Mouse (Mus musculus) hindbrain, embryonic 10.5 days (tissue): ENCODE data around the gene Nacc1. TPM values are rescaled to one million over a fixed set of nuclear protein-coding genes. Genes with fewer than 3 reads are reported as not detected.

Source experiments
- DNase-seq: peaks from one replicate; pipeline ENCODE4 v3.0.0-alpha.2; 2017; ENCODE audit warnings: low spot score
- H3K27ac ChIP-seq: fragments of 300-500 bp; sonication (generic); 2 replicates; pipeline ENCODE4 v1.5.1; 2016; ENCODE audit warnings: mild to moderate bottlenecking, moderate library complexity
- H3K27me3 ChIP-seq: fragments of 300-500 bp; sonication (generic); 2 replicates; pipeline ENCODE4 v1.6.1; 2016; ENCODE audit warnings: mild to moderate bottlenecking; ENCODE audit not compliant: poor library complexity, insufficient read depth, severe bottlenecking
- H3K36me3 ChIP-seq: fragments of 300-500 bp; sonication (generic); 2 replicates; pipeline ENCODE4 v1.6.1; 2016; ENCODE audit warnings: mild to moderate bottlenecking, moderate library complexity
- H3K4me1 ChIP-seq: fragments of 300-500 bp; sonication (generic); replicated peaks from 2 replicates; pipeline ENCODE4 v1.6.1; 2016; ENCODE audit warnings: mild to moderate bottlenecking
- H3K4me3 ChIP-seq: fragments of 300-500 bp; sonication (generic); 2 replicates; pipeline ENCODE4 v1.5.1; 2016; ENCODE audit warnings: mild to moderate bottlenecking, moderate library complexity
- H3K9me3 ChIP-seq: fragments of 300-500 bp; sonication (generic); 2 replicates; pipeline ENCODE4 v1.6.1; 2016; ENCODE audit warnings: mild to moderate bottlenecking, moderate library complexity
- WGBS: fragments of 180-500 bp; shearing (Covaris S2); methylation state at CpG from one replicate; pipeline ENCODE4 v1.1.7; 2016; 5-methylcytosine and 5-hydroxymethylcytosine counted together
- polyA plus RNA-seq: library from polyadenylated mRNA; unstranded; fragments of >200 nt; fragmentation: Nextera tagmentation; extraction: Ambion mirVana; gene quantifications from 2 replicates; pipeline ENCODE4 v1.2.1, GENCODE M21; 2016

Nacc1 gene
- polyA plus RNA-seq, 1 experiment from 2014 or later = 25.2 TPM

DNA sequence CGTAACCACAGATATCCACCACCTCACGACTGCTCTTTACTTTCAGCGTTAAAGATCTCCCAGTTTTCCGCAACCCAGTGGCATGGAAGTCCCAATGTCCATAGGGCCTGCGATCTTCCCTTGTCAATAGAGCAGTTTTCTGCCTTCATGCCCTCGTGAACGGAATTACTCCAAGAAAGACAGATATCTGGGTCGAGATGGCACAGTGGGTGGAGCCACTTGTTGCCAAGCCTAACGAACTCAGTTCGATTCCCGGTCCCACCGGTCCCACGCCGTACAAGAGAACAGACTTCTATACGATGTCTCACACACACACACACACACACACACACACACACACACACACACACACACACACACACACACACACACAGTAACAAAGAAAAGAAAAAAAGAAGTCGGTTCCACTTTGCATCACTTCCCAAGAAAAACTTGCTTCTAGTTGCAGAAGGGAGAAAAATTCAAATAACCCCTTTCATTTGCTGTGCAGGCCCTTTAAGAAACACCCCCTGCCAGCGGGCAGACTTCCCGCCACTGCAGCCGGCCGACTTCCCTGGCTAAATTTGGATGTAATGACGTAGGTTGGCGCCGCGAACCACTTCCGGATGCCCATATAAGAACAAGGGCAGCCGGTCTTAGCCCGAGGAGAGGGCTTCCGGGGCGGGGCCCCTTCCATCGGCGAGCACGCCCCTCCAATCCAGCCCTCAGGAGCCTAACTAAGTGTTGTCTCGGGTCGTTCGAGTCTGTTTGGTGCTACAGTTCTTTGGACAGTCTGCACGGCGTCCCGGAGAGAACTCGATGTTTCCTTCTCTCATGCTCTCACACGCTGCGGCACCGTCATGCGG is 24.0 kb downstream of the Nacc1 start:
- Histone ChIP-seq H3K27ac (peak overlapping the region; percentile 95), H3K4me1 (peaks cover 63% of the 10 kb centered on the region), H3K9me3 (no peaks in the 10 kb centered on the region), H3K36me3 (peaks cover 14% of the 10 kb centered on the region), H3K27me3 (no peaks in the 10 kb centered on the region), H3K4me3 (peak overlapping the region; percentile 97)
- peak; percentile 97 for DNase-seq
- WGBS = 3% methylated on average over 43 of the region's 43 CpGs

DNA sequence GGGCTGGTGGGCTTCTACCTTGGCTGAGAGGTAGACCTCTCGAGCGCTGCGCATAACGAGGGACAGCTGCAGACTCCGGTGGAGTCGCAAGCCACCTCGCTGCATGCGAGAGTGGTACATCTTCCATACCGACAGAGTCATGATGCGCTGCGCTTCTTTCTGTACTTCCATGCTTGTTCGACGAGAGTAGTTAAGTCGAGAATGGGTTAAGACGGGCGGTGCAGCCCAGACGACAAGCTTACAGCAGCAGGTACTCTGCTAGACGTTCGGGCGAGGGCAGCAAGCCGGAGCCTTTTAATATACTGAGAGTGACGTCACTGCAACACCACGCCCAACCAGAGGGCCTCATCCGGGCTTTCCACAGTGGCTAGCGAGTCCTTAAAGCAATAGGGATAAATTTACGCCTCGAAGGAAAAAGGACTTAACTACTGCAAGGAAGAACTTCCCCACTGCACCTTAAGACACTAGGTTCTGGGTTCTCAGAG is 25.0 kb downstream of the Nacc1 start, which contains the start of gene Ier2:
Gene Ier2 (minus strand): TSS at position 272 of the 485 bp plus-strand sequence.
- Histone ChIP-seq H3K27me3 (no peaks in the 10 kb centered on the region), H3K4me1 (peaks cover 70% of the 10 kb centered on the region), H3K27ac (peak within 1 kb of the TSS; percentile 95), H3K4me3 (peak within 1 kb of the TSS; percentile 97), H3K36me3 (0 out of 2 replicates have a peak, but pooled peaks cover 3% of the 10 kb centered on the region), H3K9me3 (no peaks in the 10 kb centered on the region)
- DNase-seq = peak; percentile 95
- under 1% methylated on average over 27 of the region's 27 CpGs for WGBS

DNA sequence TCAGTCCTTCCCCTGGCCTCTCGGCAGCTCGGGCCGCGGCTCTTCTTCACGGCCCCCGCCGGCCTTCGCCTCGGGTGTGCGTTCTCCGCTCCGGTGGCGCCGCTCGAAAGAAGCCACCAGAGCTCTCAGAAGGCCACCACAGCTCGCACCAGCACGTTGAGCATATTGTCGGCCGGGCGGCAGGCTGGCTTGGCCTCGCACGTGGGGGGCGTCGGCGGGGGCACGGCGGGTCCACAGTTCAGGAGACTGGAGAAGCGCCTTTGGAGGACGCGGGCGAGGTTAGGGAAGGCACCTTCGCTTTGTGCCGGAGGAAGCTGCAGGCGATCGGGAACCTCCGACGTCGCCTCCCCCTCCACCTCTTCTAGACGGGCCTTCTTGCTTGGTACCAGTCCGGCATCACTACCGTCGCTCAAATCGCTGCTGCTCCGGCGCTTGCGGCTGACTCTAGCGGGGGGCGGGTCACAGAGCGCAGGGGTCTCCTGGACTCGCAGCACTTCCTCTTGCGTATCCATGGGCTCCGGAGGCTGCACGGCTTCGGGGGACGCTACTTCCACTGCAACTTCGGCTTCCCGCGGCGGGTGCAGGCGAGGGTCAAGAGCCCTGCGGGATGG is 25.6 kb downstream of the Nacc1 start:
- peak overlapping the region; percentile 95 for H3K27ac ChIP-seq
- H3K9me3 ChIP-seq = no peaks in the 10 kb centered on the region
- H3K4me1 ChIP-seq = peaks cover 76% of the 10 kb centered on the region
- peak overlapping the region; percentile 97 for H3K4me3 ChIP-seq
- 0 out of 2 replicates have a peak, but pooled peaks cover 3% of the 10 kb centered on the region for H3K36me3 ChIP-seq
- DNase-seq = no peak
- H3K27me3 ChIP-seq = no peaks in the 10 kb centered on the region
- WGBS = under 1% methylated on average over 61 of the region's 61 CpGs

DNA sequence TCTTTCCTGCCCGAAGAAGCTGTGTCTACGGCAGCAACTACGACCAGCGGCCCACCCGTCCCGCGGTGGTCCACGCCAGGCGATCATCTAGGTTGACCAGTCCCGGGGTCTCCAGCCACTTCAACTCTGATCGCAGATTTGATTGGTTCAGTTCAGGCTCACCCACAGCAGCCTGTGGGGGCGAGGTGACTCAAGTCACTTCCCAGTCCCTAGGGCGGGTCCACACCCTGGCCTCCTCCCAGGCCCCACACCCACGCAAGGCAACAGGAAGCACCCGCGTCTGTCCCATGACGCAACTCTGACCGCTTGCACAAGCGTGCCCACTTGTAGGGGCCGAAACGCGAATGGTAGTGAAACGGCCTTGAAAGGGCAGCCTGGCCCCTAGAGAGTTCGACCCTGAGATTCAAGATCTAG is 26.2 kb downstream of the Nacc1 start:
- no peaks in the 10 kb centered on the region for H3K9me3 ChIP-seq
- H3K36me3 ChIP-seq = 0 out of 2 replicates have a peak, but pooled peaks cover 3% of the 10 kb centered on the region
- no peaks in the 10 kb centered on the region for H3K27me3 ChIP-seq
- peaks cover 81% of the 10 kb centered on the region for H3K4me1 ChIP-seq
- H3K4me3 ChIP-seq = peak overlapping the region; percentile 97
- DNase-seq = peak; percentile 66
- peak overlapping the region; percentile 95 for H3K27ac ChIP-seq
- WGBS = under 1% methylated on average over 24 of the region's 24 CpGs

DNA sequence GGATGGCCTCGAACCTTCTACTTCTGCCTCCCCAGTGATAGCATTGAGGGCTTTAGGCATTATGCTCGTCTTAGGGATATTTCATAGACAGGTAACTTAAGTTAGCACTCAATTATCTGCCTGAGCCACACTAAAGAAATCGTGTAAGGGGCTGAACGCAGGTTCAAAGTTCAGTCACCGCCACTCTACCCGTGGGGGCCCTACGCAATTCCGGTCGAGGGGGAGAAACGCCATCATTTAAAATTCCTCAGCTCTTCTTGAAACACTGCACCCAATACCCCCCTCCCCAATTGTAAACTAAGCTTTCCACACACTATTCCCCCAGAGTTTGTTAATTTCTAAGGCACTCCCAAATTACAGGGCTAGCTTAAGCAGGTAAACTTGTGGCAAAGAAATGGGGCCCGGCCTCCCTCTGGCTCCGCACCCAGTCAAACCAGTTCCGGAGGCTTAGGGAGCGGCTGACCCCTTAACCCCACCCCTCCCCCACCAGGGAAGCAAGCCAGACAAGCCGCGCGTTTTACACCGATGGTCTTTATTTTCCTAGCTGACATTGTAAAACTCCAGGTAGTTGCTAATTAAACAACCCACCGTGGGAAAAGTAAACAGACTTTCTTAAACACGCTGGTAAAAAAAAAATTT is 26.7 kb downstream of the Nacc1 start:
- peak overlapping the region; percentile 97 for H3K4me3 ChIP-seq
- peaks cover 81% of the 10 kb centered on the region for H3K4me1 ChIP-seq
- DNase-seq = peak; percentile 71
- H3K36me3 ChIP-seq = no peaks in the 10 kb centered on the region
- H3K27me3 ChIP-seq = no peaks in the 10 kb centered on the region
- H3K9me3 ChIP-seq = no peaks in the 10 kb centered on the region
- H3K27ac ChIP-seq = peak overlapping the region; percentile 95
- WGBS = under 1% methylated on average over 20 of the region's 20 CpGs

DNA sequence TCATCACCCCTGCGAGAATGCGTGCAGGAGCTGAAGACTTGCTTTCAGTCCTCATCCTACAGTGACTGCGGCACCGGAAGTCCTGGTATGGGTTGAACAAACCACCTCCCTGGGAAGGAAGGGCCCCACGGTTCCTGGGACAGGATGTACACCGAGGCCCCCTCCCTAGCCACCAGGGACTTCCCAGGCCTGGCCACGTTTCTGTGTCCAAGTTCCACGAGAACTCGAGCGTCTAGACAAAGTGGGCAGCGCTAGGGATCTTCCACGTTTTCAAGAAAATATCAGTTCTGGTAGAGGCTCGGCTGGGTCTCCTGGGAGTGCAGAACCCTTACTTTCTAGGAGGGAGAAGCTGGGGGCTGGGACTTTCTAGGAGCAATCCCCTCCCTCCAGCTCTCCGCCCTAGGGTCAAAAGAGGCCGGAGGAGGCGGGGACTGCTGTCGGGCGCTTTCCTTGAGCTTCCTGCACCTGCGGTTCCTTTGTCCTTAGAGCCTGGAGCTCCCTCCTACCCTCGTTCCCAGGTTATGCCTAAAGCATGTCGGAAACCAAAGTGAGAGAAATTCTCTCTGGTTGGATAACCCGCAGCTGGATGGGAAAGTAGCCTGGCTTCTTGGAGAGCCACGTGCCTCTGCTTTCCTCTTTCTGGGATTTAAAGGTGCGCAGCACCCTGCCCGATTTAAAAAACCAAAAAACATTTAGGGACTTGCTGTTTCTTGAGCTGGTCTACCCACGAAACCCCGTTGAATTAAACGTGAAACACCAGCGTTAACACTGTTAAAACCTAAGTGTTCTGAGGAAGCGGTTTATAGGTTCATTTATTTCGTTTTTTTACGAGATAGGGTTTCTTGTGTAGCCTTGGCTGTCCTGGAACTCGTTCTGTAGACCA is 27.5 kb downstream of the Nacc1 start:
- peak overlapping the region; percentile 95 for H3K27ac ChIP-seq
- H3K4me3 ChIP-seq = peak overlapping the region; percentile 97
- peaks cover 81% of the 10 kb centered on the region for H3K4me1 ChIP-seq
- DNase-seq = peak; percentile 83
- H3K36me3 ChIP-seq = no peaks in the 10 kb centered on the region
- WGBS = 1% methylated on average over 33 of the region's 33 CpGs
- H3K9me3 ChIP-seq = no peaks in the 10 kb centered on the region
- H3K27me3 ChIP-seq = no peaks in the 10 kb centered on the region

DNA sequence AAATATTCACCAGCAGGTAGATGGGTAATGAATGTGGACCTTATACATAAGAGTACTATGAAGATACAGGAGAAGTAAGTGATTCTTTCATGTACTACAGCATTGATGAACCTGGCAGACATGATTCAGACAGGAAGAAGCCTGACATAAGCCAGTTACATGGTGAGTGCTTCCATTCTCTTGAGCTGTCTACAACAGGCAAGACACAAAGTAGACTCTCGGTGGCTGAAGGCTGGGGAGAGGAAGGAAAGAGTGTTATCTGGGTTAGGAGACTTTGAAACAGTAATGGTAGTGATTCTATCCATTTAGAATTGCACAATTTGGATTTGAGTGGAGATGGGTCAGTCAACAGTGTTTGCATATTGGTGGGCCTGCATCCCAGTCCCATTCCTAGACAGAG is 28.7 kb downstream of the Nacc1 start:
- no peaks in the 10 kb centered on the region for H3K27me3 ChIP-seq
- H3K9me3 ChIP-seq = no peaks in the 10 kb centered on the region
- H3K4me1 ChIP-seq = peaks cover 87% of the 10 kb centered on the region
- H3K36me3 ChIP-seq = no peaks in the 10 kb centered on the region
- peak overlapping the region; percentile 41 for H3K27ac ChIP-seq
- H3K4me3 ChIP-seq = peak overlapping the region; percentile 97
- DNase-seq = no peak
- WGBS = 77% methylated on average over 1 of the region's 1 CpGs

DNA sequence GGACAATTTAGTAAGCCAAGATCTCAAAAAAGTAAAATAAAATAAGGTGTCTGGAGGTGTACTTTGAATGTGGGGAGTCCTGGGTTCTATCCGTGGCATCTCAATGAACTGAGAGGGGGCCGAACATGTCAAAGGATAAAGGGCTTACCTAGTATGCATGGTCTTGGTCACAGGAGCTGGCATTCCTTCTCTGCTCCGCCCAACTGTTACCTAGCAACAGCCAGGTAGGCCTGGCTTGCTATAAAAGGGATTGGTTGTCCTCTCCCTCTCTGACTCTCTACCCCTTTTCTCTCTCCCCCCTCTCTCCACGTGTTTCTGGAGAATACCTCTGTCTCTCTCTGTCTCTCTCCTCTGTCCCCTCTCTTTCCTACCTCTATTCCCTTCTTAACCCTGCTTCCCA is 30.0 kb downstream of the Nacc1 start:
- DNase-seq = no peak
- Histone ChIP-seq H3K36me3 (no peaks in the 10 kb centered on the region), H3K4me3 (peak overlapping the region; percentile 13; the same call in 1 of the 2 replicates), H3K9me3 (no peaks in the 10 kb centered on the region), H3K27me3 (no peaks in the 10 kb centered on the region), H3K27ac (peak overlapping the region; percentile 93), H3K4me1 (peaks cover 83% of the 10 kb centered on the region)
- 49% methylated on average over 4 of the region's 4 CpGs for WGBS

DNA sequence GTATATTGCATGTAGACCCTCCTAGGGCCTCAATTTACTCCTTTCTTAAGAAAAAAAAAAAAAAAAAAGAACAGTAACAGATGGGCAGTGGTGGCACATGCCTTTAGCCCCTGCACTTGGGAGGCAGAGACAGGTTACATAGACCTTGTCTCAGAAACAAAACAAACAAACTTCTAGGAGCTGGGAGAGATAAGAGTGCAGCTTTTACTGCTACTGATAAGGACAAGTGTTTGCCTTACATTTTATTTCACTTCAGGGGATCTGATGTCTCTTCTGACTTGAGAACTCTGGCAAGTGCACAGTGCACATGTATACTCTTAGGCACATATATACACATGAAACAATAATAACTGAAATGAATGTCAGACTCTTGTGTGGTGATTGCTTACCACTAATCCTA is 30.5 kb downstream of the Nacc1 start:
- Histone ChIP-seq H3K27me3 (no peaks in the 10 kb centered on the region), H3K4me3 (peak overlapping the region; percentile 55), H3K4me1 (peaks cover 80% of the 10 kb centered on the region), H3K9me3 (no peaks in the 10 kb centered on the region), H3K36me3 (no peaks in the 10 kb centered on the region), H3K27ac (peak overlapping the region; percentile 93)
- DNase-seq = no peak

DNA sequence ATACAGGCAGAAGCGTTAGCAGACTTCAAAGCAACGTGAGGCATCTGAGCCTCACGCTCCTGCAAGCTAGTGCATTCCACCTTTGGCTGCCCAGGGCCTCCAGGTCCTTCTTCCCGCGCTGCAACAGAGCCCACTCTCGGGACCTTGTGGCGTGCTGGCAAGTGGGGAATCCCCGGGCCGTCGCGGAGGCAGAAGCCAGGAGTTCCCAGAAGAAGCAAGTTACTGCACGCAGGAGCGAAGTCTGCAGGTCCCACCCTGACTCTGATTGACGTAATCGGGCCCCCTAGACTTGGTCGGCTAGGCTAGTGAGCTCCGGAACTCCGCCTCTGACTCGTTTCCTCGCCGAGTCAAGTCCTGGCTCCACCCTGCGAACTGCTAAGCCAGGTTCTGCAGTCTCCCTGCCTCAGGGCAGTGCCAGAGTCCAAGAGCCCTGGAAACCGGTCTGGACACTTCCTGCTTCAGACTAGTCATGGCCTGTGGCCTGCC is 31.0 kb downstream of the Nacc1 start:
- Histone ChIP-seq H3K9me3 (no peaks in the 10 kb centered on the region), H3K27ac (peak overlapping the region; percentile 93), H3K4me1 (peaks cover 75% of the 10 kb centered on the region), H3K36me3 (no peaks in the 10 kb centered on the region), H3K27me3 (no peaks in the 10 kb centered on the region), H3K4me3 (peak overlapping the region; percentile 55)
- WGBS = 1% methylated on average over 23 of the region's 23 CpGs
- DNase-seq = peak; percentile 80

DNA sequence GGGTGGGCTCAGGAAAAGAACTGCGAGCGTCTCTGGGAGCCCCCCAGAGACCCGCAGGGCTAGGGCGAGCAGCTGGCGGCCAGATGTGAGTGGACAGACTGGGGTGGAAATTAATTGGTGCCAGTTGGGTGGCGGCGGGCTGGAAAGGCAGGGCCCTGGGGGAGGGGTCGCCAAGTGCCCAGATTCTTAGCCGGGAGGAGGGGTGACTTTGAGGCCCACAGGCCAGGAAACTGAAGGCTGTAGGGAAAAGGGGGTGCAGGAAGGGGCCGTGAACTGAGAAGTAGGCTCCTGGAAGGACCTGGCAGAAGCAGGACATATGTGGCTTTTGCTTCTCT is 31.5 kb downstream of the Nacc1 start:
- Histone ChIP-seq H3K4me1 (peaks cover 73% of the 10 kb centered on the region), H3K4me3 (peak overlapping the region; percentile 55), H3K27ac (peak overlapping the region; percentile 93), H3K36me3 (no peaks in the 10 kb centered on the region), H3K27me3 (no peaks in the 10 kb centered on the region), H3K9me3 (no peaks in the 10 kb centered on the region)
- under 1% methylated on average over 10 of the region's 10 CpGs for WGBS
- DNase-seq = peak; percentile 85
